Mouse (Mus musculus) hindbrain, postnatal 0 days (tissue): Measurements from ENCODE around the gene Tm9sf2. TPM values are rescaled to one million over a fixed set of nuclear protein-coding genes. Genes with fewer than 3 reads are reported as not detected.

ENCODE experiments used
- ATAC-seq: fragments of 200-750 bp; cut with Nextera tagmentation; 2 replicates; pipeline ENCODE4 v1.8.0; 2017; ENCODE audit warnings: mild to moderate bottlenecking, moderate TSS enrichment, moderate library complexity
- DNase-seq: peaks from one replicate; pipeline ENCODE4 v3.0.0-alpha.2; 2015; ENCODE audit warnings: low spot score
- H3K27ac ChIP-seq: fragments of 300-500 bp; sonication (generic); 2 replicates; pipeline ENCODE4 v1.5.1; 2014; ENCODE audit warnings: mild to moderate bottlenecking
- H3K27me3 ChIP-seq: fragments of 300-500 bp; sonication (generic); 2 replicates; pipeline ENCODE4 v1.6.1; 2014; ENCODE audit warnings: low read length, mixed read lengths; ENCODE audit not compliant: insufficient read depth
- H3K36me3 ChIP-seq: fragments of 300-500 bp; sonication (generic); 2 replicates; pipeline ENCODE4 v1.6.1; 2014; ENCODE audit warnings: low read length, mixed read lengths; ENCODE audit not compliant: insufficient read depth
- H3K4me1 ChIP-seq: fragments of 300-500 bp; sonication (generic); 2 replicates; pipeline ENCODE4 v1.6.1; 2014; ENCODE audit warnings: antibody characterized with exemption, low read length, mixed read lengths; ENCODE audit not compliant: insufficient read depth
- H3K4me2 ChIP-seq: fragments of 300-500 bp; sonication (generic); 2 replicates; pipeline ENCODE4 v1.6.1; 2014; ENCODE audit warnings: low read depth, mild to moderate bottlenecking, low read length, moderate library complexity, mixed read lengths
- H3K4me3 ChIP-seq: fragments of 300-500 bp; sonication (generic); 2 replicates; pipeline ENCODE4 v1.5.1; 2014; ENCODE audit warnings: low read length
- H3K9ac ChIP-seq: fragments of 300-500 bp; sonication (generic); replicated peaks from 2 replicates; pipeline ENCODE4 v1.6.1; 2014; ENCODE audit warnings: mild to moderate bottlenecking, low read length, moderate library complexity, mixed read lengths
- H3K9me3 ChIP-seq: fragments of 300-500 bp; sonication (generic); 2 replicates; pipeline ENCODE4 v1.6.1; 2016; ENCODE audit warnings: low read length, mixed read lengths
- CTCF ChIP-seq: IDR thresholded peaks from 2 replicates; pipeline ENCODE4 v1.5.1; 2016; ENCODE audit warnings: antibody characterized with exemption, control low read depth, low read depth
- WGBS: fragments of 180-500 bp; shearing (Covaris S2); extraction: QIAGEN DNeasy Blood & Tissue Kit; methylation state at CpG from one replicate; pipeline ENCODE4 v1.1.7; 2014; 5-methylcytosine and 5-hydroxymethylcytosine counted together
- polyA plus RNA-seq: library from polyadenylated mRNA; unstranded; fragments of >200 nt; fragmentation: Nextera tagmentation; extraction: Ambion mirVana; gene quantifications from 2 replicates; pipeline ENCODE4 v1.2.1, GENCODE M21; 2015
- total RNA-seq: library from RNA; depleted of rRNA; stranded (reverse); fragments of >200 nt; gene quantifications from 2 replicates; pipeline ENCODE4 v1.2.3, GENCODE M21; 2014; rRNA removed

The Tm9sf2 gene
- 81.0 and 85.0 TPM in 2 replicates for total RNA-seq
- 105 and 112 TPM in 2 replicates for polyA plus RNA-seq

DNA sequence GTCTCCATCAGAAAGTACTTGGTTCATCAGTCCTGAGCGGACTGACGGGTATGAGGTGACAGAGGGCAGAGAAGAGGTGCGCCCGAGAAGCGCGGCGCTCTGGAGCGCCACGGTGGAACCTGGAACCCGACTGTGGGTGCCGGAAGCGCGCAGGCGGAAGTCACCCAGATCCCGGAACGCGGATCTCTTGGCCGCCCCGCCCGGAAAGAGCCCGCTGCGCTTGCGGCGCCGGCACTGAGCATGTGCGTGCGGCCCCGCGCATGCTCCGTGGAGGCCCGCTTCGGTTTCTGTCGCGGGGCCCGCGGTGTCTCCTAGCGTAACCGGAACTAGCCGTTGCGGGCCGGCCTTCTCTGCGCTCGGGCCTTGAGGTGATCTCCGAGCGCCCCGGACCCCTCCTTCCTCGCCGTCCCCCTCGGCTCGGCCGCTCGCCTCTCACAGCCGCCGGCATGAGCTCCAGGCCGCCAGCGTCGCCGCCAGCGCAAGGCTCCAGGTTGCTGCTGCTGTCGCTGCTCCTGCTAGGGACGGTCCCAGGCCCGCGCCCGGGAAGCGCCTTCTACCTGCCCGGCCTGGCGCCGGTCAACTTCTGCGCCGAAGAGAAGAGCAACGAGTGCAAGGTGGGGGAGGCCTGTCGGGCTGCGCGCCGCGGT lies at the start of gene Tm9sf2:
Gene Tm9sf2 (plus strand): TSS at position 217 of the 647 bp plus-strand sequence.
- Histone ChIP-seq H3K27ac (peak within 1 kb of the TSS; percentile 90), H3K4me3 (peak within 1 kb of the TSS; percentile 100), H3K4me1 (peaks cover 23% of the 10 kb centered on the region), H3K36me3 (no peaks in the 10 kb centered on the region), H3K9me3 (no peaks in the 10 kb centered on the region), H3K9ac (peak within 1 kb of the TSS; percentile 96), H3K4me2 (peak within 1 kb of the TSS; percentile 83), H3K27me3 (no peaks in the 10 kb centered on the region)
- peak; percentile 97 for DNase-seq
- WGBS: under 1% methylated on average over 64 of the region's 76 CpGs
- TF ChIP-seq CTCF: peak; percentile 18; the same call in 1 of the 2 replicates
- peak; percentile 94 for ATAC-seq

DNA sequence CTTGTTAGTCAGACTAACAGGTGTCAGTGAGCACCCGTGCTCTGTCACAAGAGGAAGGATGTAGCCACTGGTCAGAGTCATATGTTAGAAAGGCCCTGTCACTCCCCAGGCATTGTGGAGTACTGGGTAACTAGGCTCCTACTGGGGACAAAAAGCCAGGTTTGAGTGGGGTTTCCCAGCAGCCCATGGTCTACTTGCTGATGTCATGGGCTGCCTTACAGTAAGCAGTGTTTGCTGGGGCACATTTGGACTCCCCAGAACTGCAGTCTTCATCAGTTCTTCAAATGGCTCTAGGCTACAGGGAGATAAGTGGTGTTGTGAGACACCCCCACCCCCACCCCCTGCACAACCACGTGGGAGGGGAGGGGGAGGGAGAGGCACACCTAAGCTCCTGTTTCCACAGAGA lies 48.9 kb upstream of the Tm9sf2 start:
- Histone ChIP-seq H3K9me3 (no peaks in the 10 kb centered on the region), H3K36me3 (no peaks in the 10 kb centered on the region), H3K27ac (no peak overlapping the region), H3K4me1 (no peaks in the 10 kb centered on the region), H3K27me3 (no peaks in the 10 kb centered on the region), H3K4me3 (no peak overlapping the region), H3K9ac (no peak overlapping the region), H3K4me2 (no peak overlapping the region)
- ATAC-seq (no peak), DNase-seq (no peak)
- TF ChIP-seq CTCF: no peak
- 31% methylated on average over 2 of the region's 2 CpGs for WGBS

DNA sequence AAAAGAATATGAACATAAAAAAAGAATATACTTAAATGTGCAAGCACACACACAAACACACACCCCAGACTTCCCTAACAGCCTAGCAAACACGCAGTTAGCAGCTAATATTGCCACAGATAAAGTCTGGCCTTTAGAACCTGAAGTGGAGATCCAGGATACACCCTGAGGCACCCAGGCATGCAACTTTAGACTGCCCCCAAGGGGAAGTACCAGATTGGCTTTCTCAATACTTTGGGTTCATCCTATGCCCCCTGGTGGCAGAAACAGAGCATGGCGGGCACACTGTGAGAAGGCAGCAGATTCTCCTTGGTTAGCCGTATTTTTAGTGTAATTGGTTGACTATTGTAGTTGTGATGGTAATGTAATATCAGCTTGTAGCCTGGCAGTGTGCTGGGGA lies 46.2 kb upstream of the Tm9sf2 start:
- no peaks in the 10 kb centered on the region for H3K36me3 ChIP-seq
- 13% methylated on average over 3 of the region's 3 CpGs for WGBS
- DNase-seq (peak; percentile 85), ATAC-seq (peak; percentile 75)
- H3K27ac ChIP-seq: no peak overlapping the region
- no peak overlapping the region for H3K4me2 ChIP-seq
- no peaks in the 10 kb centered on the region for H3K27me3 ChIP-seq
- no peaks in the 10 kb centered on the region for H3K9me3 ChIP-seq
- TF ChIP-seq CTCF: peak; percentile 96
- no peaks in the 10 kb centered on the region for H3K4me1 ChIP-seq
- no peak overlapping the region for H3K4me3 ChIP-seq
- H3K9ac ChIP-seq: no peak overlapping the region

DNA sequence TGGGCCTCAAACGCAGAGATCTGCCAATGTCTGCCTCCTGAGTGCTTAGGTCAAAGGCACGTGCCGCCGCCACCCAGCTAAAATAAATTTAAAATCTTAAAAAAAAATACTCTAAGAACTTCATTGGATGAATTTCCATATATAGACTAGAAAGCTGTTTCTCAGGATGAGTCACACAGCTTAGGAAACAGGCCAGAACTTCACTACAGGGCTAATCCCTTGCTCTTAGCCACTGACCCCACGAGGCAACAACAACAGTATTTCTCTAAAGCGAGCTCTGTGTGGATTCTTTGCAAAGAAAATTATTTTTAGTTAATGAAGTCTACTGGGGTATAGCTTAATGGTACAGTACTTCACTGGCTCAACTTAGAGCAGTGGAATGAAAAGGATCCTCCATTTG lies 45.5 kb upstream of the Tm9sf2 start:
- WGBS: 81% methylated on average over 6 of the region's 6 CpGs
- H3K27me3 ChIP-seq: no peaks in the 10 kb centered on the region
- H3K4me3 ChIP-seq: no peak overlapping the region
- H3K4me1 ChIP-seq: no peaks in the 10 kb centered on the region
- TF ChIP-seq CTCF: no peak
- H3K9ac ChIP-seq: no peak overlapping the region
- ATAC-seq: no peak
- H3K9me3 ChIP-seq: no peaks in the 10 kb centered on the region
- no peaks in the 10 kb centered on the region for H3K36me3 ChIP-seq
- no peak for DNase-seq
- no peak overlapping the region for H3K4me2 ChIP-seq
- H3K27ac ChIP-seq: no peak overlapping the region

DNA sequence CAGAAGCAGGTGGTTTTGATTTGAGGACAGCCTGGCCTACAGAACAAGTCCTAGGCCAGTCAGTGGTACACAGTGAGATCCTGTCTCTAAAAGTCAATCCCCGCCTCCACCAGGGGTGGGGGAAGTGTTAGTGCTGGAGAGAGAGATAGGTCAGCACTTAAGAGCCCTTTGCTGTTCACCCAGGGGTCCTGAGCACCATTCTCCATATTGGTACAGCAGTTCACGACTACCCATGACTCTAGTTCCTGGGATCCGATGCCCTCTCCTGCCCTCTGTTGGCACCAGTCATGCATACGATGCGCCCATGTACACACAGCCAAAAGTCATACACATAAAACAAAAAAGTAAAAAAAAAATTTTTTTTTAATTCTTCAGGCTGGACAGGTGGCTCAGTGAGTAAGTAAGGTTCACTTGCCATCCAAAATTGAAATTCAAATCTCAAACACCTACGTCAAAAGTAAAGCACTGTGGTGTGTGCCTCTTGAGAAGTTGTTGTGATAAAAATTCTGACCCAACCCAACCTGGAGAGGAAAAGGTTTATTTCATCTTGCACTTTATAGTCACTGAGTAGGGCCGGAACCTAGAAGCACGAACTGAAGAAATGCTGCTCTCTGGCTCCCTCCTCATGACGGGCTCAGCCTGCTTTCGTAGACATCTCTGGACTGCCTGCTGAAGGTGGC lies 44.3 kb upstream of the Tm9sf2 start:
- no peak for TF ChIP-seq CTCF
- WGBS: 82% methylated on average over 10 of the region's 10 CpGs
- H3K4me3 ChIP-seq: no peak overlapping the region
- H3K36me3 ChIP-seq: no peaks in the 10 kb centered on the region
- no peak for ATAC-seq
- no peak overlapping the region for H3K4me2 ChIP-seq
- DNase-seq: no peak
- no peaks in the 10 kb centered on the region for H3K4me1 ChIP-seq
- no peaks in the 10 kb centered on the region for H3K27me3 ChIP-seq
- no peak overlapping the region for H3K27ac ChIP-seq
- H3K9me3 ChIP-seq: no peaks in the 10 kb centered on the region
- H3K9ac ChIP-seq: no peak overlapping the region

DNA sequence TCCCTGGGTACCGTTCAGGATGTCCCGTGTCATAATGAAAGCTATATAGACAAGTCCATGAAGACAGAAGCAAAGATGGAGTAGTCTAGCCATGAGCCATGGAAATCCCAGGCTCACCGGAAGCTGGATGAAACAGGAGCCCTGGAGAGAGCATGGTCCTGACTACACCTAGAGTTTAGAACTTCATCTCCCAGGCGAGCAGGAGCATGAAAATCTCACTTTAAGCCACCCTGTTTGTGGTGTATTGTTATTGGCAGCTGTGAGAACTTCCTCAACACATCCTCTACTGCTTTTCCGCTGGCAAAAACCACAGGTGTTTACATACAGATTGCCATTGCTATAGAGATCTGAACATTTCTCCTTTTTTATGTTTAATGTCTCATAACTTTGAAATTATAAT lies 43.2 kb upstream of the Tm9sf2 start:
- WGBS: 66% methylated on average over 5 of the region's 5 CpGs
- DNase-seq (no peak), ATAC-seq (no peak)
- Histone ChIP-seq H3K4me2 (no peak overlapping the region), H3K36me3 (no peaks in the 10 kb centered on the region), H3K4me1 (no peaks in the 10 kb centered on the region), H3K9ac (no peak overlapping the region), H3K27me3 (no peaks in the 10 kb centered on the region), H3K4me3 (no peak overlapping the region), H3K9me3 (no peaks in the 10 kb centered on the region), H3K27ac (no peak overlapping the region)
- TF ChIP-seq CTCF: no peak

- 0 out of 2 replicates have a peak, but pooled peaks have one; percentile 57 for ATAC-seq
- Histone ChIP-seq H3K4me1 (no peaks in the 10 kb centered on the region), H3K4me3 (no peak overlapping the region), H3K4me2 (no peak overlapping the region), H3K27me3 (no peaks in the 10 kb centered on the region), H3K27ac (no peak overlapping the region), H3K36me3 (no peaks in the 10 kb centered on the region), H3K9me3 (no peaks in the 10 kb centered on the region), H3K9ac (no peak overlapping the region)
- peak; percentile 73 for DNase-seq
- 6% methylated on average over 2 of the region's 2 CpGs for WGBS
- peak; percentile 90 for TF ChIP-seq CTCF
Observed at GRCm38 (mm10) chr14:122064519-122064918, 42.3 kb upstream of the Tm9sf2 start.
